9 mouse cellular contexts compared by ENCODE assay signal in genomic region chr7:4925441-4926381, GRCm38 (mm10). TPM values are rescaled to one million over a fixed set of nuclear protein-coding genes. Genes with fewer than 3 reads are reported as not detected.
DNase-seq lines count a peak whose midpoint lies in the region; ATAC-seq and TF ChIP-seq lines count a peak whose summit lies in the region.
"Had no signal": no experiment of that assay in that cellular context is flagged by ENCODE, and none has a peak within 500 bp of the region (broad histone marks: within the 10 kb centered on the region; RNA-seq: fewer than 3 reads in every experiment).

Ssc5d (plus strand) TSS chr7:4925785.

- H3K4me3 ChIP-seq in left cerebral cortex, adult 2 months = no peak within 1 kb of the TSS
- H3K4me3 ChIP-seq in embryonic facial prominence, embryonic 14.5 days (ENCODE audit: low read depth, low read length) = no peak within 1 kb of the TSS
- H3K4me3 ChIP-seq in heart, embryonic 12.5 days = no peak within 1 kb of the TSS
- H3K4me3 ChIP-seq in limb, embryonic 14.5 days (replicated peaks; ENCODE audit: low read length) = peak within 1 kb of the TSS; percentile 33; the same call in 1 of the 2 replicates
- no peak within 1 kb of the TSS for H3K4me3 ChIP-seq in neural tube, embryonic 14.5 days (ENCODE audit: low read depth, low read length)
- H3K4me3 ChIP-seq: liver, embryonic 15.5 days had no signal

- whole genome bisulfite sequencing in embryonic facial prominence, embryonic 14.5 days = 15% methylated on average over 6 of the region's 6 CpGs
- WGBS in heart, embryonic 12.5 days = 7% methylated on average over 5 of the region's 6 CpGs
- 23% methylated on average over 6 of the region's 6 CpGs for WGBS in limb, embryonic 14.5 days
- 12% methylated on average over 6 of the region's 6 CpGs for WGBS in neural tube, embryonic 14.5 days

- DNase-seq in left cerebral cortex, adult 2 months (ENCODE audit: extremely low spot score in 1 of 2, low spot score in 2 of 2) = no peak
- no peak for DNase-seq in left cerebral cortex, adult 8-10 months (ENCODE audit: low spot score in 2 of 2)
- peak; percentile 75 for DNase-seq in embryonic facial prominence, embryonic 14.5 days (ENCODE audit: low spot score)
- DNase-seq in limb, embryonic 14.5 days (ENCODE audit: low spot score) = peak; percentile 64
- DNase-seq in thymus, postnatal 36 days = no peak

- H3K9ac ChIP-seq in embryonic facial prominence, embryonic 14.5 days (ENCODE audit: low read depth, low read length) = peak within 1 kb of the TSS; percentile 62
- peak within 1 kb of the TSS; percentile 50 for H3K9ac ChIP-seq in heart, embryonic 12.5 days
- peak within 1 kb of the TSS; percentile 55 for H3K9ac ChIP-seq in limb, embryonic 14.5 days (ENCODE audit: low read depth, low read length, severe bottlenecking)
- H3K9ac ChIP-seq in neural tube, embryonic 14.5 days (replicated peaks; ENCODE audit: low read depth, low read length) = no peak within 1 kb of the TSS; the same call in 1 of the 2 replicates
- H3K9ac ChIP-seq: liver, embryonic 15.5 days had no signal

- H3K4me2 ChIP-seq in embryonic facial prominence, embryonic 14.5 days (ENCODE audit: low read depth, low read length) = peak within 1 kb of the TSS; percentile 77
- peak within 1 kb of the TSS; percentile 87 for H3K4me2 ChIP-seq in heart, embryonic 12.5 days
- H3K4me2 ChIP-seq in limb, embryonic 14.5 days (replicated peaks; ENCODE audit: low read depth, low read length, severe bottlenecking) = peak within 1 kb of the TSS; percentile 87
- peak within 1 kb of the TSS; percentile 60; the same call in 1 of the 2 replicates for H3K4me2 ChIP-seq in neural tube, embryonic 14.5 days (ENCODE audit: low read depth, low read length)

- H3K9me3 ChIP-seq in embryonic facial prominence, embryonic 14.5 days (ENCODE audit: control insufficient read depth, low read length) = no peaks in the 10 kb centered on the region
- no peaks in the 10 kb centered on the region for H3K9me3 ChIP-seq in heart, embryonic 12.5 days (replicated peaks)
- H3K9me3 ChIP-seq in limb, embryonic 14.5 days (ENCODE audit: control insufficient read depth, low read length) = no peaks in the 10 kb centered on the region
- H3K9me3 ChIP-seq in neural tube, embryonic 14.5 days (ENCODE audit: control insufficient read depth, low read length) = no peaks in the 10 kb centered on the region
- H3K9me3 ChIP-seq: liver, embryonic 15.5 days had no signal

- peak; percentile 58 for ATAC-seq in embryonic facial prominence, embryonic 14.5 days (ENCODE audit: low read depth)
- ATAC-seq in heart, embryonic 12.5 days (ENCODE audit: insufficient number of reproducible peaks, low FRiP score) = peak; percentile 20; the same call in 1 of the 2 replicates
- ATAC-seq in limb, embryonic 14.5 days (ENCODE audit: low FRiP score, low read depth) = peak; percentile 35
- ATAC-seq in neural tube, embryonic 14.5 days (ENCODE audit: low read depth) = no peak
- no peak for ATAC-seq in inflammation-experienced regulatory T-cells, adult 6 months

- TF ChIP-seq POLR2A in limb, embryonic 14.5 days (IDR thresholded peaks at IDR 0.05; ENCODE audit: borderline replicate concordance, extremely low read depth, insufficient read depth, insufficient read length) = no peak

- intact Hi-C loops in left cerebral cortex, adult 2 months (cut with DNase I) = no loop called here

- no peak for TF ChIP-seq CTCF in left cerebral cortex, adult 2 months (IDR thresholded peaks at IDR 0.05)

- no peaks in the 10 kb centered on the region for H3K27me3 ChIP-seq in embryonic facial prominence, embryonic 14.5 days (replicated peaks; ENCODE audit: control insufficient read depth, insufficient read depth, low read length)
- H3K27me3 ChIP-seq in heart, embryonic 12.5 days (replicated peaks) = peaks cover 5% of the 10 kb centered on the region; the same call in 1 of the 2 replicates
- no peaks in the 10 kb centered on the region for H3K27me3 ChIP-seq in limb, embryonic 14.5 days (ENCODE audit: control insufficient read depth, insufficient read depth, low read length)
- no peaks in the 10 kb centered on the region for H3K27me3 ChIP-seq in neural tube, embryonic 14.5 days (ENCODE audit: control insufficient read depth, insufficient read depth, low read length)

- H3K36me3 ChIP-seq in embryonic facial prominence, embryonic 14.5 days (ENCODE audit: control insufficient read depth, insufficient read depth, low read length) = peaks cover 5% of the 10 kb centered on the region
- peaks cover 2% of the 10 kb centered on the region for H3K36me3 ChIP-seq in heart, embryonic 12.5 days
- peaks cover 9% of the 10 kb centered on the region for H3K36me3 ChIP-seq in limb, embryonic 14.5 days (ENCODE audit: control insufficient read depth, insufficient read depth, low read length)
- peaks cover 3% of the 10 kb centered on the region; the same call in 1 of the 2 replicates for H3K36me3 ChIP-seq in neural tube, embryonic 14.5 days (ENCODE audit: control insufficient read depth, insufficient read depth, low read length)

- H3K27ac ChIP-seq in left cerebral cortex, adult 2 months = peak within 1 kb of the TSS; percentile 99; the same call in 1 of the 2 replicates
- peak within 1 kb of the TSS; percentile 90 for H3K27ac ChIP-seq in embryonic facial prominence, embryonic 14.5 days (replicated peaks; ENCODE audit: low read depth, low read length)
- H3K27ac ChIP-seq in heart, embryonic 12.5 days (ENCODE audit: poor library complexity, severe bottlenecking) = peak within 1 kb of the TSS; percentile 52
- H3K27ac ChIP-seq in limb, embryonic 14.5 days (replicated peaks; ENCODE audit: low read depth, low read length) = peak within 1 kb of the TSS; percentile 92
- H3K27ac ChIP-seq in neural tube, embryonic 14.5 days (ENCODE audit: low read depth, low read length) = peak within 1 kb of the TSS; percentile 52
- H3K27ac ChIP-seq: liver, embryonic 15.5 days had no signal

- peaks cover 40% of the 10 kb centered on the region for H3K4me1 ChIP-seq in embryonic facial prominence, embryonic 14.5 days (ENCODE audit: control insufficient read depth, insufficient read depth, low read length)
- peaks cover 62% of the 10 kb centered on the region for H3K4me1 ChIP-seq in heart, embryonic 12.5 days (replicated peaks)
- H3K4me1 ChIP-seq in limb, embryonic 14.5 days (ENCODE audit: control insufficient read depth, insufficient read depth, low read length) = peaks cover 49% of the 10 kb centered on the region
- peaks cover 34% of the 10 kb centered on the region for H3K4me1 ChIP-seq in neural tube, embryonic 14.5 days (ENCODE audit: control insufficient read depth, insufficient read depth, low read length)

RNA-seq across cellular contexts. Expression of gene Ssc5d, which starts in this region (rescaled TPM):
- total RNA-seq in left cerebral cortex, adult 2 months (2021) = 1 to 10 TPM; 2.8 to 4.4 TPM
- total RNA-seq in left cerebral cortex, adult 8-10 months (2022) = 1 to 10 TPM; 2.1 to 3.5 (median 2.6) TPM
- 8.1 and 8.7 TPM in 2 replicates for polyA plus RNA-seq in embryonic facial prominence, embryonic 14.5 days (2014; fragmentation: Nextera tagmentation; extraction: Ambion mirVana)
- polyA plus RNA-seq in heart, embryonic 12.5 days (2016; fragmentation: Nextera tagmentation; extraction: Ambion mirVana) = 1.5 and 1.7 TPM in 2 replicates
- polyA plus RNA-seq in limb, embryonic 14.5 days (2012; rRNA removed) = 38.1 and 48.4 TPM in 2 replicates
- 13.2 and 13.6 TPM in 2 replicates for polyA plus RNA-seq in limb, embryonic 14.5 days (2014; fragmentation: Nextera tagmentation; extraction: Ambion mirVana)
- polyA plus RNA-seq in neural tube, embryonic 14.5 days (2014; fragmentation: Nextera tagmentation; extraction: Ambion mirVana) = 0.40 and 1.3 TPM in 2 replicates
- polyA plus RNA-seq in inflammation-experienced regulatory T-cells, adult 6 months (2017; shearing (Covaris generic)) = not detected

Comparison
In these comparisons a context has a peak if more than half of its experiments do, and no peak if none do; other contexts are left out.
1. DNase-seq: peak in embryonic facial prominence, embryonic 14.5 days (single experiment) and limb, embryonic 14.5 days (single experiment); none in left cerebral cortex, adult 2 months (0 of 2), left cerebral cortex, adult 8-10 months (0 of 2) and thymus, postnatal 36 days (0 of 2).
2. ATAC-seq: peak in embryonic facial prominence, embryonic 14.5 days (single experiment), heart, embryonic 12.5 days (single experiment) and limb, embryonic 14.5 days (single experiment); none in neural tube, embryonic 14.5 days (single experiment) and inflammation-experienced regulatory T-cells, adult 6 months (single experiment).
3. Peak in every context shown above with its lines, with median percentiles within 50 percentile points of each other: H3K27ac ChIP-seq and H3K4me2 ChIP-seq.